Mouse (Mus musculus) cerebellum, adult 9-11 months (tissue): ENCODE data around the gene Mmachc.

ENCODE experiments used
- DNase-seq: peaks from one replicate; pipeline ENCODE4 v3.0.0; 2022

Mmachc gene

GRCm38 (mm10) chr4:116708201-116708764 is at the start of gene Mmachc, which contains the start of gene Ccdc163:
Gene Mmachc, minus strand, starts transcription at chr4:116708406.
Gene Ccdc163, plus strand, starts transcription at chr4:116708509.
- peak; percentile 97 for DNase-seq

- no peak for DNase-seq
Observed at GRCm38 (mm10) chr4:116749750-116750149, 41.5 kb upstream of the Mmachc start.

- no peak for DNase-seq
Observed at GRCm38 (mm10) chr4:116738972-116739751, 31.0 kb upstream of the Mmachc start.

GRCm38 (mm10) chr4:116734996-116735395 is 26.8 kb upstream of the Mmachc start:
- DNase-seq, result no peak

- no peak for DNase-seq
Observed at GRCm38 (mm10) chr4:116732355-116732754, 24.1 kb upstream of the Mmachc start.

- DNase-seq, result no peak
Observed at GRCm38 (mm10) chr4:116731077-116731476, 22.9 kb upstream of the Mmachc start.

- no peak for DNase-seq
Observed at GRCm38 (mm10) chr4:116729532-116729931, 21.3 kb upstream of the Mmachc start.

- DNase-seq, result no peak
Observed at GRCm38 (mm10) chr4:116727401-116727800, 19.2 kb upstream of the Mmachc start.

- DNase-seq, result no peak
Observed at GRCm38 (mm10) chr4:116725444-116725843, 17.2 kb upstream of the Mmachc start.

GRCm38 (mm10) chr4:116722230-116722629 is 14.0 kb upstream of the Mmachc start:
- DNase-seq, result no peak

GRCm38 (mm10) chr4:116721098-116721628 is 13.0 kb upstream of the Mmachc start:
- DNase-seq, result no peak

- peak; percentile 95 for DNase-seq
Observed at GRCm38 (mm10) chr4:116720343-116721097, 12.3 kb upstream of the Mmachc start, which contains the start of gene Tesk2. Gene Tesk2, plus strand, starts transcription at chr4:116720948.

GRCm38 (mm10) chr4:116719396-116719795 is 11.2 kb upstream of the Mmachc start:
- DNase-seq, result peak; percentile 79

- DNase-seq, result peak; percentile 54
Observed at GRCm38 (mm10) chr4:116712536-116712935, 4.3 kb upstream of the Mmachc start.

GRCm38 (mm10) chr4:116710154-116710553 is 1.9 kb upstream of the Mmachc start:
- DNase-seq, result no peak

- DNase-seq, result peak; percentile 48
Observed at GRCm38 (mm10) chr4:116708791-116709390, 685 bp upstream of the Mmachc start.

GRCm38 (mm10) chr4:116707666-116708065 is 540 bp downstream of the Mmachc start:
- DNase-seq, result peak; percentile 61

- peak; percentile 53 for DNase-seq
Observed at GRCm38 (mm10) chr4:116703804-116704203, 4.4 kb downstream of the Mmachc start.

- DNase-seq, result no peak
Observed at GRCm38 (mm10) chr4:116700964-116701363, 7.2 kb downstream of the Mmachc start.

GRCm38 (mm10) chr4:116698693-116699342 is 9.4 kb downstream of the Mmachc start:
- no peak for DNase-seq

- no peak for DNase-seq
Observed at GRCm38 (mm10) chr4:116693785-116694184, 14.4 kb downstream of the Mmachc start.

- DNase-seq, result no peak
Observed at GRCm38 (mm10) chr4:116692146-116692545, 16.1 kb downstream of the Mmachc start.
